Mouse (Mus musculus): Measurements from ENCODE around the gene Rnf150.

- TF ChIP-seq CTCF (IDR thresholded peaks at IDR 0.05; ENCODE audit: low read depth): no peak
- TF ChIP-seq EP300 (optimal IDR thresholded peaks at IDR 0.05): no peak
Observed at GRCm38 (mm10) chr8:83110177-83110576, 247.0 kb downstream of the Rnf150 start.

All from stomach, postnatal 0 days (tissue).